Mouse (Mus musculus) gastrocnemius, adult 2 months (tissue): ENCODE data around the gene Dnah2. TPM values are rescaled to one million over a fixed set of nuclear protein-coding genes. Genes with fewer than 3 reads are reported as not detected.
A peak's percentile ranks its signal among the peaks of the same experiment; 100 is the strongest.

Experiments used
- DNase-seq: peaks from one replicate; pipeline ENCODE4 v3.0.0; 2022
- H3K27ac ChIP-seq: fragments of 200-600 bp; 2 replicates; pipeline ENCODE4 v1.8.1; 2022; ENCODE audit warnings: mild to moderate bottlenecking
- H3K4me3 ChIP-seq: fragments of 200-600 bp; 2 replicates; pipeline ENCODE4 v1.8.1; 2022; ENCODE audit warnings: mild to moderate bottlenecking, moderate library complexity
- CTCF ChIP-seq: fragments of 200-600 bp; IDR thresholded peaks from 2 replicates; pipeline ENCODE4 v1.8.1; 2022; ENCODE audit warnings: antibody characterized with exemption, mild to moderate bottlenecking, moderate library complexity
- intact Hi-C: fragments of 180-260 bp; cut with DNase I; formaldehyde crosslinking; loops from one replicate; pipeline ENCODE4 v1.15.1; 2025
- total RNA-seq, 2 experiments: library from RNA; stranded (reverse); gene quantifications; 2 replicates each; pipeline ENCODE4 v1.2.3; 2021

Gene Dnah2
- total RNA-seq, 2 experiments from 2014 or later: 0.05 to 0.25 TPM

DNA sequence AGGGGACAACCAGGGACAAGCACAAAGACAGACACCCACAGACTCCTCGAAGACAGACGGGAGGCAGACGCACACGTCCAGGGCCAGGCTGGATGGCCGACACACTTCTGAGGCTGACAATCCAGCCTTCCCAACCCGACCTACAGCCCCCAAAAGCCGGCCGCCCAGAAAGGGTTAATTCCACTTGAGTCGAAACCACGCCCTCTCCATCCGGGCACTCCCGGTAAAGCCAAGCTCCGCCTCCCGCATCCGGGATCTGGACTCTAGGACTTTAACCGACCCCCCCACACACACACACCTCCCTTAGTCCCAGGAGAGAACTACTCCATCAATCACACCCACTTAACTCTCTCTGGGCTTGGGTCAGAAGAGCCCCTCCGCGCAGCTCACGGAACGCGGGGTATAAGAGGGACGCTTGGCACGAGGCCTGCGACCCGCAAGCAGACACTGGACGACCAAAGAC is 137.8 kb downstream of the Dnah2 start:
- H3K27ac ChIP-seq: peak overlapping the region; percentile 94
- DNase-seq: peak; percentile 96
- TF ChIP-seq CTCF: no peak
- peak overlapping the region; percentile 86 for H3K4me3 ChIP-seq
- intact Hi-C loops: loop anchor here (10.0 kb wide), 2 partner anchors 346 to 584 kb away; partner anchors contain the start of genes Gabarap and Phf23

- H3K27ac ChIP-seq: peak overlapping the region; percentile 94
- no peak for TF ChIP-seq CTCF
- peak overlapping the region; percentile 86 for H3K4me3 ChIP-seq
- DNase-seq: peak; percentile 64
- intact Hi-C loops: loop anchor here (10.0 kb wide), 2 partner anchors 346 to 584 kb away; partner anchors contain the start of genes Gabarap and Phf23
Measured at GRCm38 (mm10) chr11:69410310-69411072, 138.4 kb downstream of the Dnah2 start.

DNA sequence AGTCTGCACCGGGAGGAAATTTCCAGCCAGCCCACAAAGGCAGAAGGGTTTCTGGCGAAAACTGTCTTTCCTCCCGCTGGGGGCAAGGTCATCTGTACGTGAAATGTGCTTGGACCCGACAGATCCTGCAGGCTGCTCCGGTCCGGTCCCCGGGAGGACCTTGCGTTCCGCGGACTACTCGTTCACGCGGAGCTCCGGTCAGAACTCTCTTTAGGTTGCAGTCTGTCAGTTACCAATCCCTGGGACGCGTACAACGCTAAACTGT is 138.9 kb downstream of the Dnah2 start:
- TF ChIP-seq CTCF: no peak
- intact Hi-C loops: loop anchor here (10.0 kb wide), 2 partner anchors 345 to 585 kb away; partner anchors contain the start of genes Gabarap and Phf23
- Histone ChIP-seq H3K4me3 (peak overlapping the region; percentile 86), H3K27ac (peak overlapping the region; percentile 94)
- DNase-seq: no peak

GRCm38 (mm10) chr11:69409378-69410044 is 139.4 kb downstream of the Dnah2 start:
- intact Hi-C loops: loop anchor here (10.0 kb wide), 2 partner anchors 345 to 585 kb away; partner anchors contain the start of genes Gabarap and Phf23
- peak overlapping the region; percentile 94 for H3K27ac ChIP-seq
- H3K4me3 ChIP-seq: peak overlapping the region; percentile 86
- peak; percentile 85 for DNase-seq
- TF ChIP-seq CTCF: no peak

- intact Hi-C loops: no loop called here
- TF ChIP-seq CTCF: peak; percentile 23
- peak; percentile 85 for DNase-seq
- peak overlapping the region; percentile 86 for H3K4me3 ChIP-seq
- peak overlapping the region; percentile 94 for H3K27ac ChIP-seq
Measured at GRCm38 (mm10) chr11:69408541-69409377, 140.2 kb downstream of the Dnah2 start.

DNA sequence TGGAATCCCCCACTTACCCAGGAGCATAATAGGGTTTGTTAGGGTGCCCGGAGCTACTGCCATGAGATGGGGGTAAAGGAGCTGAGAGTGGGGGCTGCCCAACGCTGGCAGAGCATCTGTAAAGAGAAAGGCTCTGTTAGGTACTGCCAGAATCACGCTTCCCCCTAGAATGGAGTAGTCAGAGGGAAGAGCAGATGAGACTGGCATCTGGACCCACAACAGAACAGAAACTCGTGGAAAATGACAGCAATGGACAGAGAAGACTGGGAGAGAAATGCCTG is 141.2 kb downstream of the Dnah2 start:
- intact Hi-C loops: no loop called here
- H3K27ac ChIP-seq: peak overlapping the region; percentile 94
- no peak for TF ChIP-seq CTCF
- DNase-seq: no peak
- peak overlapping the region; percentile 86 for H3K4me3 ChIP-seq

- H3K27ac ChIP-seq: no peak overlapping the region
- no peak overlapping the region for H3K4me3 ChIP-seq
- intact Hi-C loops: no loop called here
- TF ChIP-seq CTCF: no peak
- DNase-seq: no peak
Measured at GRCm38 (mm10) chr11:69406867-69407723, 141.8 kb downstream of the Dnah2 start.

GRCm38 (mm10) chr11:69406282-69406681 is 142.6 kb downstream of the Dnah2 start:
- intact Hi-C loops: no loop called here
- peak; percentile 27 for DNase-seq
- Histone ChIP-seq H3K27ac (no peak overlapping the region), H3K4me3 (no peak overlapping the region)
- no peak for TF ChIP-seq CTCF

GRCm38 (mm10) chr11:69405397-69406200 is 143.3 kb downstream of the Dnah2 start:
- intact Hi-C loops: no loop called here
- no peak overlapping the region for H3K27ac ChIP-seq
- no peak overlapping the region for H3K4me3 ChIP-seq
- no peak for TF ChIP-seq CTCF
- no peak for DNase-seq

GRCm38 (mm10) chr11:69404595-69405396 is 144.1 kb downstream of the Dnah2 start:
- H3K4me3 ChIP-seq: no peak overlapping the region
- no peak overlapping the region for H3K27ac ChIP-seq
- no peak for DNase-seq
- intact Hi-C loops: no loop called here
- no peak for TF ChIP-seq CTCF
